Mouse (Mus musculus) CH12.LX (cell line): ENCODE results near the gene Bbs10. TPM values are rescaled to one million over a fixed set of nuclear protein-coding genes. Genes with fewer than 3 reads are reported as not detected.
A peak's percentile ranks its signal among the peaks of the same experiment; 100 is the strongest.

ENCODE experiments used
- DNase-seq: peaks from one replicate; pipeline ENCODE4 v3.0.0-alpha.2; 2013; ENCODE audit errors: extremely low read depth
- H3K27ac ChIP-seq: 2 replicates; pipeline ENCODE4 v1.5.1; 2012; ENCODE audit warnings: low read depth, mild to moderate bottlenecking, control low read depth, moderate library complexity; ENCODE audit not compliant: insufficient read depth
- H3K27me3 ChIP-seq: replicated peaks from 2 replicates; pipeline ENCODE3; 2012; ENCODE audit warnings: inconsistent platforms
- H3K36me3 ChIP-seq, 2 experiments: replicated peaks in 1 of 2; 2 replicates each; pipeline versions ENCODE3 to v1.6.1; 2012; ENCODE audit warnings: inconsistent platforms in 1 of 2, low read length in 1 of 2, mild to moderate bottlenecking in 1 of 2, mixed read lengths in 1 of 2, moderate library complexity in 1 of 2; ENCODE audit not compliant: control insufficient read depth in 1 of 2, insufficient read depth in 1 of 2
- H3K4me1 ChIP-seq, 2 experiments: 2 replicates each; pipeline ENCODE4 v1.6.1; 2012; ENCODE audit warnings: inconsistent platforms in 1 of 2, moderate library complexity in 1 of 2; ENCODE audit not compliant: insufficient read depth in 2 of 2, control insufficient read depth in 1 of 2
- H3K4me2 ChIP-seq: 2 replicates; pipeline ENCODE4 v1.6.1; 2012; ENCODE audit warnings: low read depth, mild to moderate bottlenecking, control low read depth; ENCODE audit not compliant: poor library complexity, insufficient read depth, severe bottlenecking
- H3K4me3 ChIP-seq, 3 experiments: fragments of 150-350 bp in 1 of 3; sonication (generic) in 1 of 3; replicated peaks in 1 of 3; 2 replicates each; pipeline versions ENCODE3 to v1.5.1; 2011 to 2012; ENCODE audit warnings: low read depth in 2 of 3, low read length in 2 of 3, mild to moderate bottlenecking in 2 of 3, moderate library complexity in 2 of 3, control low read depth in 1 of 3, improper control_type of control experiment in 1 of 3, inconsistent platforms in 1 of 3, mixed read lengths in 1 of 3; ENCODE audit not compliant: poor library complexity in 1 of 3
- H3K79me2 ChIP-seq: replicated peaks from 2 replicates; pipeline ENCODE4 v1.6.1; 2012; ENCODE audit warnings: mild to moderate bottlenecking, moderate library complexity; ENCODE audit not compliant: control insufficient read depth, poor library complexity, insufficient read depth, severe bottlenecking; ENCODE audit errors: extremely low read depth
- H3K9ac ChIP-seq: 2 replicates; pipeline ENCODE4 v1.6.1; 2012; ENCODE audit warnings: low read depth, mild to moderate bottlenecking, control low read depth, moderate library complexity; ENCODE audit not compliant: insufficient read depth
- H3K9me3 ChIP-seq: replicated peaks from 2 replicates; pipeline ENCODE3; 2012; ENCODE audit warnings: low read length, inconsistent platforms, mixed read lengths
- BHLHE40 ChIP-seq: IDR thresholded peaks from 2 replicates; pipeline ENCODE4 v1.6.1; 2011; ENCODE audit warnings: mild to moderate bottlenecking, low read depth, low read length, improper control_type of control experiment
- CHD1 ChIP-seq: IDR thresholded peaks from 2 replicates; pipeline ENCODE4 v1.6.1; 2012; ENCODE audit warnings: low read depth, low read length, improper control_type of control experiment, inconsistent platforms
- CTCF ChIP-seq, 2 experiments: IDR thresholded peaks in 1 of 2; conservative IDR thresholded peaks in 1 of 2; 2 replicates each; pipeline ENCODE4 v1.5.1; 2011 to 2012; ENCODE audit warnings: low read depth in 2 of 2, low read length in 2 of 2, improper control_type of control experiment in 1 of 2, inconsistent platforms in 1 of 2, mild to moderate bottlenecking in 1 of 2, moderate library complexity in 1 of 2
- ELF1 ChIP-seq: IDR thresholded peaks from 2 replicates; pipeline ENCODE4 v1.6.1; 2014; ENCODE audit warnings: low read depth, mild to moderate bottlenecking, inconsistent platforms, low read length, improper control_type of control experiment
- EP300 ChIP-seq: IDR thresholded peaks from 2 replicates; pipeline ENCODE4 v1.6.1; 2011; ENCODE audit warnings: low read length, improper control_type of control experiment
- ETS1 ChIP-seq: conservative IDR thresholded peaks from 2 replicates; pipeline ENCODE4 v1.6.1; 2012; ENCODE audit warnings: low read depth, mild to moderate bottlenecking, inconsistent platforms, low read length, improper control_type of control experiment, moderate library complexity
- HCFC1 ChIP-seq: IDR thresholded peaks from 2 replicates; pipeline ENCODE4 v1.6.1; 2012; ENCODE audit warnings: low read depth, mild to moderate bottlenecking, inconsistent platforms, low read length, improper control_type of control experiment
- IRF4 ChIP-seq: IDR thresholded peaks from 2 replicates; pipeline ENCODE4 v1.6.1; 2014; ENCODE audit warnings: low read depth, mild to moderate bottlenecking, inconsistent platforms, low read length, improper control_type of control experiment
- JUN ChIP-seq: IDR thresholded peaks from 2 replicates; pipeline ENCODE4 v1.6.1; 2011; ENCODE audit warnings: low read depth, mild to moderate bottlenecking, low read length, improper control_type of control experiment, moderate library complexity; ENCODE audit not compliant: insufficient read depth
- JUND ChIP-seq: conservative IDR thresholded peaks from 2 replicates; pipeline ENCODE4 v1.6.1; 2011; ENCODE audit warnings: low read depth, low read length, improper control_type of control experiment
- MAX ChIP-seq: IDR thresholded peaks from 2 replicates; pipeline ENCODE4 v1.6.1; 2011; ENCODE audit warnings: low read length, improper control_type of control experiment
- MEF2A ChIP-seq: IDR thresholded peaks from 2 replicates; pipeline ENCODE4 v1.6.1; 2014; ENCODE audit warnings: low read depth, mild to moderate bottlenecking, inconsistent platforms, low read length, improper control_type of control experiment, borderline replicate concordance
- MYC ChIP-seq: IDR thresholded peaks from 2 replicates; pipeline ENCODE4 v1.6.1; 2011; ENCODE audit warnings: low read depth, mild to moderate bottlenecking, improper control_type of control experiment, low read length
- NELFE ChIP-seq: IDR thresholded peaks from 2 replicates; pipeline ENCODE4 v1.6.1; 2011; ENCODE audit warnings: low read depth, low read length, improper control_type of control experiment
- POLR2A ChIP-seq: IDR thresholded peaks from 2 replicates; pipeline ENCODE4 v1.6.1; 2011; ENCODE audit warnings: low read depth, mild to moderate bottlenecking, improper control_type of control experiment, low read length
- POLR2AphosphoS2 ChIP-seq: IDR thresholded peaks from 2 replicates; pipeline ENCODE4 v1.6.1; 2011; ENCODE audit warnings: low read depth, low read length, improper control_type of control experiment
- RAD21 ChIP-seq: IDR thresholded peaks from 2 replicates; pipeline ENCODE4 v1.6.1; 2011; ENCODE audit warnings: low read depth, mild to moderate bottlenecking, low read length, improper control_type of control experiment, moderate library complexity
- RCOR1 ChIP-seq: conservative IDR thresholded peaks from 2 replicates; pipeline ENCODE4 v1.6.1; 2012; ENCODE audit warnings: low read depth, mild to moderate bottlenecking, inconsistent platforms, low read length, improper control_type of control experiment
- TBP ChIP-seq: conservative IDR thresholded peaks from 2 replicates; pipeline ENCODE4 v1.6.1; 2011; ENCODE audit warnings: low read depth, low read length, improper control_type of control experiment
- TCF12 ChIP-seq: IDR thresholded peaks from 2 replicates; pipeline ENCODE4 v1.6.1; 2014; ENCODE audit warnings: low read depth, mild to moderate bottlenecking, inconsistent platforms, low read length, improper control_type of control experiment
- ZC3H11A ChIP-seq: IDR thresholded peaks from 2 replicates; pipeline ENCODE4 v1.6.1; 2012; ENCODE audit warnings: low read depth, mild to moderate bottlenecking, inconsistent platforms, low read length, improper control_type of control experiment
- ZMIZ1 ChIP-seq: IDR thresholded peaks from 2 replicates; pipeline ENCODE4 v1.6.1; 2012; ENCODE audit warnings: low read depth, mild to moderate bottlenecking, inconsistent platforms, low read length, improper control_type of control experiment
- dilution Hi-C: fragments of 300-500 bp; cut with MboI; formaldehyde crosslinking; loops from 2 replicates; pipeline ENCODE4 v1.14.3; 2020; ENCODE audit warnings: low sequenced_read_pairs; ENCODE audit not compliant: extremely low pct_unique_long_range_greater_than_20kb, extremely low pct_ligation_motif_present
- in situ Hi-C: fragments of 300-500 bp; cut with MboI; formaldehyde crosslinking; loops from 3 replicates; pipeline ENCODE4 v1.14.3; 2019; ENCODE audit warnings: low sequenced_read_pairs, low pct_ligation_motif_present, low pct_unique_long_range_greater_than_20kb, mixed read lengths
- polyA plus RNA-seq: library from polyadenylated mRNA; unstranded; fragments of >175 nt; gene quantifications from 2 replicates; pipeline ENCODE4 v1.2.1, GENCODE M21; 2012; ENCODE audit warnings: low read depth; ENCODE audit not compliant: insufficient read length
- total RNA-seq, 2 experiments: library from RNA; depleted of rRNA; stranded (reverse); fragments of 300-350 nt in 1 of 2; fragments of >200 nt in 1 of 2; gene quantifications; 2 replicates each; pipeline ENCODE4 v1.2.3; 2012 to 2014

The Bbs10 gene
- total and polyA plus RNA-seq, 3 experiments = 2.2 to 6.0 (median 4.5) TPM

DNA sequence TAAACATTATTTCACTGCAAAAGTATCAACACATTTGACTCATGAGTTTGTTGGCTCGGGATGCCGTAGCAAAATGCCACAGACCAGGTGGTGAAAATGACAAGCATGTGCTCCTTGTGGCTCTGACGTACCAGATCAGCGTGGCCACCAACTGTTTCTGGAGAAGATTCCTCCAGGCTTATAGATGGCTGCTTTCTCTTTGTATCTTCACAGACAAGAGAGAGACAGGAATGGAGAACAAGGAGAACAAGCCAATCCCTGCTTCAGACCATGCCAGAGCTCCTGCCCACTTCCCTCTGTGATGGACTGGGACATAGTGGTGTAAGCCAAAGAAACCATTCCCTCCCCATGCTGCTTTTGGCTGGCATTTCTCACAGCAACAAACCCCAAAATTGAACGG lies 45.1 kb downstream of the Bbs10 start:
- no peak for DNase-seq
- no peak overlapping the region for H3K4me3 ChIP-seq
- H3K4me2 ChIP-seq = peak overlapping the region; percentile 64; the same call in 1 of the 2 replicates
- dilution Hi-C loops = no loop called here
- no peak overlapping the region for H3K27ac ChIP-seq
- no peak overlapping the region; the same call in 1 of the 2 replicates for H3K9ac ChIP-seq
- H3K79me2 ChIP-seq = no peaks in the 10 kb centered on the region
- no peaks in the 10 kb centered on the region for H3K27me3 ChIP-seq
- H3K36me3 ChIP-seq = no peaks in the 10 kb centered on the region
- H3K9me3 ChIP-seq = no peaks in the 10 kb centered on the region
- peaks cover 0 to 8% of the 10 kb centered on the region in 2 experiments; a peak in 2 of 4 replicates for H3K4me1 ChIP-seq
- TF ChIP-seq NELFE = no peak
- TF ChIP-seq TBP = no peak
- TF ChIP-seq MYC = no peak
- no peak for TF ChIP-seq RCOR1
- TF ChIP-seq CTCF (conservative IDR thresholded peaks at IDR 0.05 in 1 of 2, IDR thresholded peaks at IDR 0.05 in 1 of 2; ENCODE audit: low read depth in 2 of 2, low read length in 2 of 2) = no peak
- TF ChIP-seq POLR2AphosphoS2 = no peak
- TF ChIP-seq ETS1 = no peak
- no peak for TF ChIP-seq JUN
- TF ChIP-seq POLR2A = no peak
- TF ChIP-seq HCFC1 = no peak
- no peak for TF ChIP-seq TCF12
- no peak for TF ChIP-seq EP300
- no peak for TF ChIP-seq BHLHE40
- no peak for TF ChIP-seq ZC3H11A
- TF ChIP-seq JUND = no peak
- no peak for TF ChIP-seq ZMIZ1
- in situ Hi-C loops = no loop called here

DNA sequence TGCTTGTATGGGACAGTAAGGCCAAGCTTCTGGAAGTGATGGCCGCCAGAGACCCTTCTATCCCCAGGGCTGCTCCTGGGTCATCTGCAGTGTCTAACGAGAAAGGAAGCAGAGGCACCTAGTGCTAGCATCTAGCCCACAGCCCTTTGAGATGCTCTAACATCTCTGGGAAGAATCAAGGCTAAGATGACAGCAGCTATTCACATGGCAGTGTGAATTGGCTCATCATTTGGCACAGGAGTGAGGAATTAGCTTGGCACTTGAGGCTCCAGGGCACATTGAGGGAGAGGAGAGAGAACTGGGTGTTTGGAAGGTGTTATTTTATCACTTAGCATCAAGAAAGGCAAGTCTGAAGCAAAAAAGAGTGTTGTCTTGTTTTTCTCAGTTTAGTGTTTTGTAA lies 49.8 kb downstream of the Bbs10 start:
- Histone ChIP-seq H3K4me2 (no peak overlapping the region), H3K9ac (no peak overlapping the region), H3K9me3 (no peaks in the 10 kb centered on the region), H3K4me3 (no peak overlapping the region), H3K4me1 (peaks cover 0 to 8% of the 10 kb centered on the region in 2 experiments; a peak in 2 of 4 replicates), H3K79me2 (no peaks in the 10 kb centered on the region), H3K36me3 (no peaks in the 10 kb centered on the region), H3K27ac (no peak overlapping the region), H3K27me3 (no peaks in the 10 kb centered on the region)
- dilution Hi-C loops = no loop called here
- TF ChIP-seq ZMIZ1 (no peak), ELF1 (no peak), MAX (no peak), RAD21 (no peak), MEF2A (no peak), IRF4 (no peak), RCOR1 (no peak), CHD1 (no peak), POLR2A (no peak)
- DNase-seq = no peak
- in situ Hi-C loops = no loop called here

Other genes starting within 250 kb of the Bbs10 start
- gene Osbpl8, start 133.9 kb upstream of the Bbs10 start, total RNA-seq (2012; rRNA removed) = 18.0 and 23.4 TPM in 2 replicates
- 26.4 and 29.6 TPM in 2 replicates for gene Osbpl8, start 133.9 kb upstream of the Bbs10 start, total RNA-seq (2014; rRNA removed)
- 12.9 and 13.0 TPM in 2 replicates for gene Osbpl8, start 133.9 kb upstream of the Bbs10 start, polyA plus RNA-seq
- 196 and 231 TPM in 2 replicates for gene Nap1l1, start 174.5 kb downstream of the Bbs10 start, total RNA-seq (2012; rRNA removed)
- 360 and 392 TPM in 2 replicates for gene Nap1l1, start 174.5 kb downstream of the Bbs10 start, total RNA-seq (2014; rRNA removed)
- 1,279 and 1,342 TPM in 2 replicates for gene Nap1l1, start 174.5 kb downstream of the Bbs10 start, polyA plus RNA-seq
- 1.9 and 2.5 TPM in 2 replicates for gene Phlda1, start 207.6 kb downstream of the Bbs10 start, total RNA-seq (2012; rRNA removed)
- gene Phlda1, start 207.6 kb downstream of the Bbs10 start, total RNA-seq (2014; rRNA removed) = 0.99 and 2.1 TPM in 2 replicates
- gene Phlda1, start 207.6 kb downstream of the Bbs10 start, polyA plus RNA-seq = 7.0 and 11.6 TPM in 2 replicates